Mouse (Mus musculus) megakaryocyte-erythroid progenitor cell, adult 5 weeks (primary cell): ENCODE measurements around the gene Ergic1. TPM values are rescaled to one million over a fixed set of nuclear protein-coding genes. Genes with fewer than 3 reads are reported as not detected.

Experiments used
- polyA plus RNA-seq: library from polyadenylated mRNA; stranded (reverse); fragments of >175 nt; gene quantifications from 2 replicates; pipeline ENCODE4 v1.2.3, GENCODE M21; 2012

The Ergic1 gene
- polyA plus RNA-seq = 49.1 and 50.4 TPM in 2 replicates

GRCm38 (mm10) chr17:26561290-26561640, at the start of gene Ergic1:
TSS of gene Ergic1 (plus strand) at chr17:26561489.

GRCm38 (mm10) chr17:26561651-26562181, 427 bp downstream of the Ergic1 start, which contains the start of gene Dusp1:
TSS of gene Dusp1 (minus strand) at chr17:26562128.

DNA sequence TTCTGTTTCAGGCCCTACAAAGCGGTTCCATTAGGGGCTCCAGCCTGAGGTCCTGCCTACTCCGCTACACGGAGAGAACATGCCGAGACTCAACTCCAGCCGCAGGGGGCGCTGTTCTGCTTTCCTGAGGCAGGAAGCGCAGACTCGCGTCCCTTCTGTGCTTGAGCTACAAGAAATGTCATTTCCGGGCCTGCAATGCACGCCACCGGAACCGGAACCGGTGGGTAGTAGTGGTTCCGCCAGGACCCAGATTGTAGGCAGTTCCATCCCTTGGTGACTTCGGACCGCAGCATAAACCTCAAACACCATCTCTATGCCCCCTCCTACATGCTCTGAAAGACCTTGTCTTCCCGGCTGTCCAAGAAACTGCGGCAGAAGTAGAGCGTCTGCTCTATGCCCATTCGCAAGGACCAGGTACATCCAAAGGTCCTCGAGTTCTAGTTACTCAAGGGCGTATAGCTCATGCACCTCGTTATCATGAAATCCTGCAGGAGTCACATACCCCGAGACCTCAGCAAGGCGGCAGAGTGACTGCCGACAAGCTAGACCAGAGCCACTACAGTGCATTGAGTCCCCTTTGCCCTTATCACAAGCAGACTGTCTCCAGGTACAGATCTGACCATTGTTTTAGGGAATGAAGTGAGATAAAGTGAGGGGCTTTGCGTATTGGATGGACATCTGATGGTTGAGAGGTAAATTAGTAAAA, 101.8 kb downstream of the Ergic1 start, which contains the start of gene Atp6v0e:
Gene Atp6v0e (plus strand): TSS at position 254 of the 706 bp plus-strand sequence.

Other genes starting within 250 kb of the Ergic1 start
- 2.2 and 2.3 TPM in 2 replicates for gene Neurl1b, start 146.7 kb upstream of the Ergic1 start, polyA plus RNA-seq
- 185 and 386 TPM in 2 replicates for gene Dusp1, start 639 bp downstream of the Ergic1 start, polyA plus RNA-seq
- 10.5 and 12.9 TPM in 2 replicates for gene Atp6v0e, start 101.7 kb downstream of the Ergic1 start, polyA plus RNA-seq
- 1.5 and 2.3 TPM in 2 replicates for gene Crebrf, start 154.2 kb downstream of the Ergic1 start, polyA plus RNA-seq
- 22.3 and 26.4 TPM in 2 replicates for gene Bnip1, start 219.6 kb downstream of the Ergic1 start, polyA plus RNA-seq